Mouse (Mus musculus) embryonic fibroblast, embryonic 13.5 days (primary cell): ENCODE data around the gene Ddx5. TPM values are rescaled to one million over a fixed set of nuclear protein-coding genes. Genes with fewer than 3 reads are reported as not detected.
"Not testable (repeated sequence)": the region's sequence is repeated elsewhere in the genome, so short reads cannot be mapped to it uniquely, and the experiment has no call there.

Experiments
- H3K27ac ChIP-seq: 2 replicates; pipeline ENCODE4 v1.5.1; 2012; ENCODE audit warnings: low read length, control low read depth, inconsistent platforms; ENCODE audit not compliant: insufficient read depth
- H3K4me1 ChIP-seq: 2 replicates; pipeline ENCODE4 v1.6.1; 2011; ENCODE audit warnings: low read length; ENCODE audit not compliant: control insufficient read depth, insufficient read depth
- H3K4me3 ChIP-seq: 2 replicates; pipeline ENCODE4 v1.5.1; 2011; ENCODE audit warnings: mild to moderate bottlenecking, control low read depth, low read length; ENCODE audit not compliant: insufficient read depth
- CTCF ChIP-seq: IDR thresholded peaks from 2 replicates; pipeline ENCODE4 v1.5.1; 2011; ENCODE audit warnings: mild to moderate bottlenecking, control low read depth, low read length, moderate library complexity, borderline replicate concordance; ENCODE audit not compliant: insufficient read depth
- POLR2A ChIP-seq: IDR thresholded peaks from 2 replicates; pipeline ENCODE4 v1.6.1; 2011; ENCODE audit warnings: low read depth, mild to moderate bottlenecking, control low read depth, low read length, moderate library complexity
- polyA plus RNA-seq: library from polyadenylated mRNA; stranded (reverse); fragments of >200 nt; gene quantifications from 2 replicates; pipeline ENCODE4 v1.2.4, GENCODE M21; 2011; ENCODE audit warnings: low read depth; ENCODE audit not compliant: missing spikeins, insufficient read length

Gene Ddx5
- polyA plus RNA-seq, 1 experiment, result 953 TPM

DNA sequence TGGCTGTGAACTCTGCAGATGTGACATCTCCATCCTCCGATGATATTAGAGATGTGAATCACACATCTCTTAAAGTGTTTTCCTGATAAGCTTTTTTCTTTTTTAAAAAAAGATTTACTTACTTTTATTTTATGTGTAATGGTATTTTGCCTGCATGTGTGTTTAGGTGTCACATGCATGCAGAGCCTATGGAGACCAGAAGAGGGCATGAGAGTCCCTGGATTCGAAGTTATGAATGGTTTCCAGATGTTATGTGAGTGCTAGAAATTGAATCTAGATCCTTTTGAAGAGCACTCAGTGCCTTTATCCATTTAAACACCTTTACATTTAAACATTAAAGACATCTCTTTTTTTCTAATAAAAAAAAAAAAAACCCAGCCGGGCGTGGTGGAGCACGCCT, 44.0 kb downstream of the Ddx5 start:
- Histone ChIP-seq H3K27ac (no peak overlapping the region), H3K4me3 (no peak overlapping the region), H3K4me1 (no peaks in the 10 kb centered on the region)
- no peak for TF ChIP-seq POLR2A
- no peak for TF ChIP-seq CTCF

- H3K4me1 ChIP-seq, result no peaks in the 10 kb centered on the region
- no peak overlapping the region for H3K27ac ChIP-seq
- no peak for TF ChIP-seq POLR2A
- TF ChIP-seq CTCF, result no peak
- no peak overlapping the region for H3K4me3 ChIP-seq
Observed at GRCm38 (mm10) chr11:106742388-106742841, 46.6 kb downstream of the Ddx5 start.

DNA sequence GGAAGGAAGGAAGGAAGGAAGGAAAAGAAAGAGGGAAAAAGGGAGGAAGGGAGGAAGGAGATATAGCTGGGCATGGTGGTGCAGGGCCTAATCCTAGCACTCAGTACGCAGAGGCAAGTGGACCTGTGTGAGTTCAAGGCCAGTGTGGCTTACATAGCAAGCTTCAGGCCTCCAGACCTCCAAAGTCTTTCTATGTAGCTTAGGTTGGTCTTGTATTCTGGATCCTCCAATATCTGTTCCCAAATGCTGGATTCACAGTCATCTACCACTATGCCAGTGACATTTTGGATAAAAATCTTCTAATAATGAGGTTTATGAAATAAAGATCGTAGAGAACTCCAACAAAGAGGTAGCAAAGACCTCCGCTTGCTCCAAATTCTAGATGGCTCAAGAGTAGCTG, 47.2 kb downstream of the Ddx5 start:
- TF ChIP-seq POLR2A, result no peak
- no peak for TF ChIP-seq CTCF
- Histone ChIP-seq H3K27ac (no peak overlapping the region), H3K4me3 (no peak overlapping the region), H3K4me1 (no peaks in the 10 kb centered on the region)

GRCm38 (mm10) chr11:106741232-106741631, 47.8 kb downstream of the Ddx5 start:
- TF ChIP-seq CTCF (no peak), POLR2A (no peak)

GRCm38 (mm10) chr11:106740724-106741123, 48.3 kb downstream of the Ddx5 start:
- not testable (repeated sequence) for H3K4me3 ChIP-seq, H3K27ac ChIP-seq, H3K4me1 ChIP-seq

More at GRCm38 (mm10) chr11:106741232-106741631, 47.8 kb downstream of the Ddx5 start:
- Histone ChIP-seq H3K27ac (no peak overlapping the region), H3K4me1 (no peaks in the 10 kb centered on the region), H3K4me3 (no peak overlapping the region)

DNA sequence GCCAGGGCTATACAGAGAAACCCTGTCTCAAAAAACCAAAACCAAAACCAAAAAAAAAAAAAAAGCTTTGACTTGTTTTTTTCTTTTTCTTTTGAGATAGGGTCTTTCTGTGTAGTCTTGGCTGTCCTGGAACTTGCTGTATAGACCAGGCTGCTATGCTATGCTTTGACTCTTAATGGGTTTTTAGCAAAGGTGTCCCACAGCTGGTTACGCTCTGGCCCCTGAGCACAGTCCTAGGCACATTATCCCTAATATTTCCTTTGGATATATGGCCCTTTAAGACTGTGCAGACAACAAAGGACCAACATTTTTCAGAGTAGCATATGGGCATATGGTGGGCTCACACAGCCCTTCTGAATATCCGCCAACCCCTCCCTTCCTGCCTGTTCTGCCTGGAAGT, 49.9 kb downstream of the Ddx5 start:
- Histone ChIP-seq H3K4me3 (no peak overlapping the region), H3K27ac (no peak overlapping the region), H3K4me1 (no peaks in the 10 kb centered on the region)
- TF ChIP-seq CTCF, result no peak
- TF ChIP-seq POLR2A, result no peak

DNA sequence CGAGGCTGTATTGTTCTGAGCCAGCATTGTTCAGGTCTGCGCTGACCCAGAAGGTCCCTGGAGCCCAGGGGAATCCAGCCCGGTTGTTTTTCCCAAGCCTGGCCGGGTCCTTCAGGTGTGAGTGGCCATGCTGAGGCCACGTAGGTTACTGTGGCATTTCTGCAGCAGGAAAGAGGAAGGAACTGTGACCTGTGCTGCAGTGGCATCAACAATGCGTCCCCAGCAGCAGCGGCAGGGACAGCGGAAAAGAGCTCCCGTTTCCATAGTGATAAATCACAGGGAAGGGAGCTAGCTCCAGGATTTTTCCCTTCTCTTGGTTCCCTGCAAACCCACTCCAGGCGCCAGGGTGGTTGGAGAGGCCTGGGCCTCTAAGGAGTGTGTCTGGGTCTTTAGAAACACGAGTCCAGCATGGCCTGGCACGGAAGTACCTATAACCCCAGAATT, 51.8 kb downstream of the Ddx5 start:
- TF ChIP-seq CTCF, result no peak
- no peak for TF ChIP-seq POLR2A
- H3K27ac ChIP-seq, result no peak overlapping the region
- no peak overlapping the region for H3K4me3 ChIP-seq
- no peaks in the 10 kb centered on the region for H3K4me1 ChIP-seq

DNA sequence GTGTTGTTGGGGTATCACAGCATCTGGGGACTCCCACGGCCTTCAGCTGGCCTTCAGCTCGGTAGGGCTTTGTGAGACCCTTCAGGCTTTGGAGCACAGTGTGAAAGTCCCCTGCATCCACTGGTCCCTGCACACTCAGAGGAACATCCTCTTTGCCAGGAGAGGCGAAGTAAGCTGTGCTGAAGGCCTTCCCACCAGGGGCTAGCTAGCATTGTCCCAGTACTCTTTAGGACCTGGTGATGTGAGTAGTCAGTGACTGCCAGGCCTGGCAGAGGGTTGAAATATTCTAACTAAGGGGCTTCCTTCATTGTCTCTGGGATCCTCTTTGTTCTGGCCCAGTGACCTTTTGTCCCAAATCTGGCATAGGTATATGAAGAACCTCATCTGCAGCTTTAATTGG, 52.4 kb downstream of the Ddx5 start:
- TF ChIP-seq CTCF (no peak), POLR2A (no peak)
- Histone ChIP-seq H3K4me3 (no peak overlapping the region), H3K27ac (no peak overlapping the region), H3K4me1 (no peaks in the 10 kb centered on the region)

- no peak overlapping the region for H3K4me3 ChIP-seq
- TF ChIP-seq CTCF, result no peak
- no peak for TF ChIP-seq POLR2A
- H3K27ac ChIP-seq, result no peak overlapping the region
- H3K4me1 ChIP-seq, result no peaks in the 10 kb centered on the region
Observed at GRCm38 (mm10) chr11:106730714-106731113, 58.3 kb downstream of the Ddx5 start.

Other genes with a start within 250 kb of the Ddx5 start
- gene Tex2, start 175.8 kb downstream of the Ddx5 start, polyA plus RNA-seq, result 13.3 and 14.0 TPM in 2 replicates
- gene Pecam1, start 38.6 kb downstream of the Ddx5 start, polyA plus RNA-seq, result 0.32 and 1.0 TPM in 2 replicates
- 0.43 and 1.4 TPM in 2 replicates for gene Milr1, start 38.0 kb downstream of the Ddx5 start, polyA plus RNA-seq
- 4.1 and 4.3 TPM in 2 replicates for gene Polg2, start 9.6 kb downstream of the Ddx5 start, polyA plus RNA-seq
- 11.2 and 15.9 TPM in 2 replicates for gene Cep95, start 67 bp upstream of the Ddx5 start, polyA plus RNA-seq
- gene Smurf2, start 131.5 kb upstream of the Ddx5 start, polyA plus RNA-seq, result 56.3 and 60.3 TPM in 2 replicates
- gene Kpna2, start 210.4 kb upstream of the Ddx5 start, polyA plus RNA-seq, result 215 and 225 TPM in 2 replicates
- gene 1810010H24Rik, start 236.5 kb upstream of the Ddx5 start, polyA plus RNA-seq, result 0.60 and 1.4 TPM in 2 replicates